Mouse (Mus musculus): ENCODE results near the gene Plek2. TPM values are rescaled to one million over a fixed set of nuclear protein-coding genes. Genes with fewer than 3 reads are reported as not detected.

Plek2 gene
- polyA plus RNA-seq, 1 experiment = 0.55 TPM

DNA sequence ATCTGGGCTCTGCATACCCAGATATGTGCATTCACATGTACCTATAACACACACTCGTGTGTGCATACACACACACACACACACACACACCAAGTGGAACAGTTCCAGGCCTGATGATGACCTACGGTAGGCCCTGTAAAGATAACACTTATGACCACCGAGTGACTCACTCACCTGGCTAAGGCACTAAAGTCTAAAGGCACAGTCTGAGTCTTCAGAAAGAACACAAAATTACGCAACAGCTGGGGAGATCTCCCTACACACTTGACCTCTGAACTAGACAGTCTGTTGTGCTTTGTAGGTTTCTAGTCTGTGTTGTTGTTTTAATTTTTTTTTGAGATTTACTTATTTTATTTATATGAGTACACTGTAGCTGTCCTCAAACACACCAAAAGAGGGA, 7.7 kb upstream of the Plek2 start:
- Histone ChIP-seq H3K4me2 (ENCODE audit: low read depth) (no peak overlapping the region), H3ac (ENCODE audit: control insufficient read depth, insufficient read length) (no peak overlapping the region), H3K27me3 (ENCODE audit: control insufficient read depth, insufficient read depth, insufficient read length) (no peaks in the 10 kb centered on the region), H3K36me3 (ENCODE audit: control insufficient read depth, insufficient read depth) (no peaks in the 10 kb centered on the region), H3K79me2 (ENCODE audit: control insufficient read depth, insufficient read depth) (no peaks in the 10 kb centered on the region), H3K4me3 (no peak overlapping the region)
- TF ChIP-seq CEBPB (IDR thresholded peaks at IDR 0.05; ENCODE audit: insufficient read depth, poor library complexity, severe bottlenecking) (peak; percentile 52; the same call in 1 of the 2 replicates), POLR2AphosphoS2 (IDR thresholded peaks at IDR 0.05; ENCODE audit: insufficient read length, low read depth) (no peak), TCF3 (IDR thresholded peaks at IDR 0.05; ENCODE audit: insufficient read length, low read depth) (no peak), E2F4 (IDR thresholded peaks at IDR 0.05; ENCODE audit: insufficient read depth) (no peak), USF1 (IDR thresholded peaks at IDR 0.05; ENCODE audit: low read depth) (no peak), REST (IDR thresholded peaks at IDR 0.05; ENCODE audit: insufficient read depth, insufficient read length) (no peak), MYOG (IDR thresholded peaks at IDR 0.05; ENCODE audit: control insufficient read depth in 1 of 3, insufficient read depth in 1 of 3, insufficient read length in 2 of 3, low read depth in 2 of 3) (no peak)

DNA sequence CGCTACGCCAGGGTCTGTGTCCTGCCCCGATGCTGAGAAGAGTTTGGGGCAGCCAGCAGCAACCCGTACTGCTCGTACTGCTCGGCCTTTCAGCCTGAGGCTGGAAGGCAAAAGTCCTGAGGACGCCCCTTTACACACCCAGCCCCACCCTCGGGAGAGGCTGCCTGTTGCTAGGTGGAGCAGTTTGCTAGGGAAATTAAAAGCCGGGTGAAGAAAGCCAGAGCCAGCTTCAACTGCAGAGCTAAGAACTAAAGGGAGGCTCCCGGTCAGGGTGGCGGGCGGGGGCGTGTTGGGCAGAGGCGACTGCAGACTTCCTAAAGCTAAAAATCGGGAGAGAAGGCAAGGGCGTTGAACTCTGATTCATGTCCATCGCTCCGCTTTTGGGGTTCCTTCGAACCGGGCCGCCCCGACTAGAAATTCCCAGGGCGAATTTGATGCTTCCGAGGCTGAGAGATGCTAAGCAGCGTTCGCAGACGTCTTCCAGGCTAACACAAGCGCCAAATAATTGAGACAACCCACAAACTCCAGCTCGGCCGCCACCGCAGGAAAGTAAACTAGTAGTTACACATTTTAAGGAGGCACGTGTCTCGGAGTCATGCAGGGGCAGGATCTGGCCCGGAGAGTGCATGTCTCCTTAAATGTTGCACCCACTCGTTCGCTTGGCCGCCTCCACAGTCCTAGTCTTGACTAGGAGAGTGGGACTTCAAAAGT, 5.1 kb upstream of the Plek2 start:
- Histone ChIP-seq H3K27me3 (ENCODE audit: control insufficient read depth, insufficient read depth, insufficient read length) (no peaks in the 10 kb centered on the region), H3ac (ENCODE audit: control insufficient read depth, insufficient read length) (no peak overlapping the region), H3K4me2 (ENCODE audit: low read depth) (peak overlapping the region; percentile 97), H3K79me2 (ENCODE audit: control insufficient read depth, insufficient read depth) (no peaks in the 10 kb centered on the region), H3K4me3 (peak overlapping the region; percentile 37), H3K36me3 (ENCODE audit: control insufficient read depth, insufficient read depth) (no peaks in the 10 kb centered on the region)
- TF ChIP-seq MYOG (IDR thresholded peaks at IDR 0.05; ENCODE audit: control insufficient read depth in 1 of 3, insufficient read depth in 1 of 3, insufficient read length in 2 of 3, low read depth in 2 of 3) = no peak
- TF ChIP-seq POLR2AphosphoS2 (IDR thresholded peaks at IDR 0.05; ENCODE audit: insufficient read length, low read depth) = peak; percentile 53
- peak; percentile 83 for TF ChIP-seq POLR2A (IDR thresholded peaks at IDR 0.05; ENCODE audit: insufficient read length, low read depth)

DNA sequence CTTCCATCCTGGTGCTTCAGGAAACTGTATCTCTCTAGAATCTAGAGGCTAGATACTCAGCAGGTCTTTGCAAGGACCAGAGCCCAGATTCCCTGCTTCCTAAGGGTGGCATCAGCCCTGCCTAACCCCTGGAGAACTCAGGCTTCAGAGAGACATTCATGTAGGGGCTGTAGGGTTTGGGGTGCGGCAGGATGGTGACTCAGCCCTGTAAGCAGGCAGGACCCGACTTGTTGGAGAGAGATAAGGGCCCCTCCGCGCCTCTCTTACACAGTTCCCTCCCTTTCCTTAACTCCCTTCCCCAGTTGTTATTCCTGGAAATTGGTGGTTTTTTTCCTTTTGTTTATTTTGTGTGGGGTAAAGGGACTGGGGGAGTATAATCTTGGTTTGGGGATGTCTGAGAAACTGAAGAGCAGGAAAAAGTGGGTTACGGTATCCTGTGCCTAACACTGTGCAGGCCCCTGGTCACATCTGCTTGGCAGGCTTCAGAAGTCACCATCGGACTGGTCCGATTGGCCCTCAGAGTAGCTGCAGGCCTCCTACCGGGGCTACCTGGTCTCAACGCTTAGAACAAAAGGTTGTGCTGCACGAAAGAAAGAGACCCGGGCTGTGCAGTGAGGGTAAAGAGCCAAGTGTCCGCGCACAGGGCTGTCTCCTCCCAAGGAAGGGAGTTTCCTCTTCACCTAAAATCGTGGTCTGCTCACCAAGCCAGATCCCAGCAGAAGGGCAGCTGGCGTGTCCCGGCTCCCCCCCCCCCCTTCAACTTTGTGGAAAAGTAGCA, 4.1 kb upstream of the Plek2 start:
- TF ChIP-seq MYOD1 (IDR thresholded peaks at IDR 0.05; ENCODE audit: control insufficient read depth in 1 of 3, insufficient read length in 2 of 3, low read depth in 2 of 3) = no peak
- no peak for TF ChIP-seq REST (IDR thresholded peaks at IDR 0.05; ENCODE audit: insufficient read depth, insufficient read length)
- no peak for TF ChIP-seq POLR2A (IDR thresholded peaks at IDR 0.05; ENCODE audit: insufficient read length, low read depth)
- TF ChIP-seq CEBPB (IDR thresholded peaks at IDR 0.05; ENCODE audit: insufficient read depth, poor library complexity, severe bottlenecking) = no peak
- TF ChIP-seq USF1 (IDR thresholded peaks at IDR 0.05; ENCODE audit: low read depth) = no peak
- TF ChIP-seq SRF (IDR thresholded peaks at IDR 0.05; ENCODE audit: control insufficient read depth, insufficient read length, low read depth) = no peak
- no peak for TF ChIP-seq POLR2AphosphoS2 (IDR thresholded peaks at IDR 0.05; ENCODE audit: insufficient read length, low read depth)
- no peak for TF ChIP-seq TCF3 (IDR thresholded peaks at IDR 0.05; ENCODE audit: insufficient read length, low read depth)
- TF ChIP-seq MAX (IDR thresholded peaks at IDR 0.05; ENCODE audit: low read depth) = no peak
- TF ChIP-seq MYOG (IDR thresholded peaks at IDR 0.05; ENCODE audit: control insufficient read depth in 1 of 3, insufficient read depth in 1 of 3, insufficient read length in 2 of 3, low read depth in 2 of 3) = no peak
- TF ChIP-seq TCF12 (IDR thresholded peaks at IDR 0.05; ENCODE audit: insufficient read depth, poor library complexity, severe bottlenecking) = no peak
- TF ChIP-seq E2F4 (IDR thresholded peaks at IDR 0.05; ENCODE audit: insufficient read depth) = no peak
- Histone ChIP-seq H3K79me2 (ENCODE audit: control insufficient read depth, insufficient read depth) (no peaks in the 10 kb centered on the region), H3K36me3 (ENCODE audit: control insufficient read depth, insufficient read depth) (no peaks in the 10 kb centered on the region), H3K4me2 (ENCODE audit: low read depth) (peak overlapping the region; percentile 97), H3K27me3 (ENCODE audit: control insufficient read depth, insufficient read depth, insufficient read length) (no peaks in the 10 kb centered on the region), H3K4me3 (peak overlapping the region; percentile 37), H3ac (ENCODE audit: control insufficient read depth, insufficient read length) (no peak overlapping the region)

DNA sequence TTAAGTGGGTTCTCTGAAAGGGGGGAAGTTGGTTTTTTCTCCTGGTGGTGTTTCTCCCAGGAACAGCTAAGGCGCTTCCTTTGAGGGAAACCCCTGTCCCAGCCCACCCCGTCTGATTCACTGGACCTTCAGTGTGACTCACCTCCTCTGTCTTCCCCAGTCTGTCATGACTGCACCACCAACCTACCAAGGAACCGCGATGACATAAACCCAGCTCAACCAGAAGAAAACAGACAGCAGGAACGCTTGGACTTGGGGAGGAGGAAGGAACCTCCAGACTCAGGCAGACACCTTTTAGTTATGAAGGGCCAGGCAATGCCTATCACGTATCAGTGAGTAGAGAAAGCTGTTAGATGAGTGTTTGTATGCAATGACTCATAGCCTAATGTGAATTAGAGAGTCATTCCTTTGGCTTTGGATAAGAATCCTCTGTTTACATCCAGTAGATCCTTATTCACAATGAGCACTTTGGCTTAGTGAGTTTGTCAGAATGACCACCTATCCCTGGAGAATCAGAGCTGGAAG, 1.4 kb upstream of the Plek2 start:
- H3ac ChIP-seq (ENCODE audit: control insufficient read depth, insufficient read length) = no peak overlapping the region
- H3K36me3 ChIP-seq (ENCODE audit: control insufficient read depth, insufficient read depth) = no peaks in the 10 kb centered on the region
- TF ChIP-seq MYOG (IDR thresholded peaks at IDR 0.05; ENCODE audit: control insufficient read depth in 1 of 3, insufficient read depth in 1 of 3, insufficient read length in 2 of 3, low read depth in 2 of 3) (no peak), REST (IDR thresholded peaks at IDR 0.05; ENCODE audit: insufficient read depth, insufficient read length) (no peak), SRF (IDR thresholded peaks at IDR 0.05; ENCODE audit: control insufficient read depth, insufficient read length, low read depth) (no peak), E2F4 (IDR thresholded peaks at IDR 0.05; ENCODE audit: insufficient read depth) (no peak), CEBPB (IDR thresholded peaks at IDR 0.05; ENCODE audit: insufficient read depth, poor library complexity, severe bottlenecking) (no peak)
- H3K79me2 ChIP-seq (ENCODE audit: control insufficient read depth, insufficient read depth) = no peaks in the 10 kb centered on the region
- H3K4me2 ChIP-seq (ENCODE audit: low read depth) = peak overlapping the region; percentile 78
- H3K4me3 ChIP-seq = no peak overlapping the region
- no peaks in the 10 kb centered on the region for H3K27me3 ChIP-seq (ENCODE audit: control insufficient read depth, insufficient read depth, insufficient read length)

DNA sequence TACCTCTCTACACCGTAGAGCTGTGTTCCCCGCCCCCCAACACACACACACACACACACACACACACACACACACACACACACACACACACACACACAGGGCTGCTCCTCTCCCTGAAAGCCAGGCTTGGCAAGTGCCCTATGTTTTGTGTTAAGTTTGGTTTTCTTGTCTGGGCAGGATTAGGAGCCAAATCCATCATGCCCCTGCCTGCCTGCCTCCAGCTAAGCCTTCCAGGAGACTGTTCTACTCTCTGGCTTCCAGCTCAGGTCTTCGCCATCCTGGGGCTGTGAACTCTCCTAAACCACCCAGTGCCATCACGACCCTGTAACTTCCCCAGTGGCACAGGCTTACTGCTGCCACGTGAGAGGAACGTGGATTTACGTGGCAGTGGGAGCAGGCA, 2.3 kb downstream of the Plek2 start:
- TF ChIP-seq POLR2AphosphoS2 (IDR thresholded peaks at IDR 0.05; ENCODE audit: insufficient read length, low read depth) = no peak
- no peak for TF ChIP-seq TCF3 (IDR thresholded peaks at IDR 0.05; ENCODE audit: insufficient read length, low read depth)
- TF ChIP-seq SRF (IDR thresholded peaks at IDR 0.05; ENCODE audit: control insufficient read depth, insufficient read length, low read depth) = no peak
- TF ChIP-seq TCF12 (IDR thresholded peaks at IDR 0.05; ENCODE audit: insufficient read depth, poor library complexity, severe bottlenecking) = no peak
- no peak for TF ChIP-seq USF1 (IDR thresholded peaks at IDR 0.05; ENCODE audit: low read depth)
- no peak for TF ChIP-seq MYOG (IDR thresholded peaks at IDR 0.05; ENCODE audit: control insufficient read depth in 1 of 3, insufficient read depth in 1 of 3, insufficient read length in 2 of 3, low read depth in 2 of 3)
- no peak for TF ChIP-seq E2F4 (IDR thresholded peaks at IDR 0.05; ENCODE audit: insufficient read depth)
- TF ChIP-seq MAX (IDR thresholded peaks at IDR 0.05; ENCODE audit: low read depth) = no peak
- TF ChIP-seq MYOD1 (IDR thresholded peaks at IDR 0.05; ENCODE audit: control insufficient read depth in 1 of 3, insufficient read length in 2 of 3, low read depth in 2 of 3) = no peak
- no peak for TF ChIP-seq REST (IDR thresholded peaks at IDR 0.05; ENCODE audit: insufficient read depth, insufficient read length)
- no peak for TF ChIP-seq POLR2A (IDR thresholded peaks at IDR 0.05; ENCODE audit: insufficient read length, low read depth)
- TF ChIP-seq CEBPB (IDR thresholded peaks at IDR 0.05; ENCODE audit: insufficient read depth, poor library complexity, severe bottlenecking) = no peak
- H3K36me3 ChIP-seq (ENCODE audit: control insufficient read depth, insufficient read depth) = no peaks in the 10 kb centered on the region
- H3K4me3 ChIP-seq = no peak overlapping the region
- no peak overlapping the region for H3ac ChIP-seq (ENCODE audit: control insufficient read depth, insufficient read length)
- H3K27me3 ChIP-seq (ENCODE audit: control insufficient read depth, insufficient read depth, insufficient read length) = no peaks in the 10 kb centered on the region
- no peak overlapping the region for H3K4me2 ChIP-seq (ENCODE audit: low read depth)
- no peaks in the 10 kb centered on the region for H3K79me2 ChIP-seq (ENCODE audit: control insufficient read depth, insufficient read depth)

Measured in myocyte (in vitro differentiated cells).